Mouse (Mus musculus) urinary bladder, postnatal 25 days (tissue): ENCODE data around the gene Gm5737.

Source experiments
- DNase-seq: peaks from one replicate; pipeline ENCODE4 v3.0.0; 2022; ENCODE audit warnings: low spot score

Gm5737 gene

DNA sequence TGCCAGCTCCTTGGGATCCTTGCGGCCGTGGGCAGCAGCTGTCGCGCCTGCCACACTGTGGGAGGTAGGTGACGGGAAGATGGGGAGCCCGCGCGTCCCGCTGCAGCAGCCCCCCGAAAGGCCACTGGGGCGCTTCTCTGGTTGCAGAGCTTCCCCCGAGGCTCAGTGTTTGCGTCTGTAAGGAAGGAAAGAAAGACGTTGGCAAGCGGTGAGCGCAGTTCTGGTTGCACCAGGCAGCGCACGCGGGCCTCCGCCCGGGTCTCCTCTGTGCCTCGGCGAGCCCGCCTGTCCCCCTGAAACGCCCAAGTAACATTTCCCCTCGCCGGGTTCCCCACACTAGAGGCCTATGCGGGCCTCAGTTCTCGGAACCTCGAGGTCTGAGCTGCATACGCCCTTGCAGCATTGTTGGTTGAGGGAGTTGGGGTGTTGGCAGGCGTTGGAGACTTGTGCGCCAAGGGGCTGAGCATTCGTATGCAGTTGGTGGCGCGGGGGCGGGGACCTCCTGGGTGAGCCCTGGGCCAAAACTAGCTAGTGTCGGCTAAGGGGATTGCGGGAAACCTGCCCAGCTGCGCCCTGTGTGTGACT is 31.0 kb downstream of the Gm5737 start:
- peak; percentile 75 for DNase-seq

DNA sequence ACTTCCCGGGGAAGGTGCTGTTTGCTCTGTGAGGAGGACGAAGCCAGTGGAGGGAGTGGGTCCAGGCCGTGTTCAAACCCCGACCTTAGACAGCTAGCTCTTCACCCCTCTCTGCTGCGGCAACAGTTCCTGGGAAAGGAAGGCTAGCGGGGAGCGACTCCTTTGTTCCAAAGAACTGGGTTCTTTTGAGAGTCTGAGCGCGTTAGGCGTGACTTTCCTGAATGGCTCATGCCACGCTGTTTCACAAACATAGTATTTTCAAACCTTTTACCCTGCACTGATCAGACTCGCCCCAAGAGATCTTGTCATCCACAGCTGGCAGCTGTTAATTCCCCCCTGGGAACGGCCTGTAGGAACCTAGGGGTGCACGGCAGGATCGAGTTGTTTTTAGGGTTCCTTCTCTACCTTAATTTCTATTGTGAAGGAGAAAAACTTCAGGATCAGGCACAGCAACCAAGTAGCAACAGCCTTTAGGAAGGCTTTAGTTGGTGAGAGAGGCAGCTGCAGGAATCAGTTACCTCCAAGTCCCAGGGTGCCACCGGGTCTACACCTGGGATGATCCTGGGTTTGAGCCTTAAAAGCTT is 31.8 kb downstream of the Gm5737 start:
- DNase-seq: no peak

DNA sequence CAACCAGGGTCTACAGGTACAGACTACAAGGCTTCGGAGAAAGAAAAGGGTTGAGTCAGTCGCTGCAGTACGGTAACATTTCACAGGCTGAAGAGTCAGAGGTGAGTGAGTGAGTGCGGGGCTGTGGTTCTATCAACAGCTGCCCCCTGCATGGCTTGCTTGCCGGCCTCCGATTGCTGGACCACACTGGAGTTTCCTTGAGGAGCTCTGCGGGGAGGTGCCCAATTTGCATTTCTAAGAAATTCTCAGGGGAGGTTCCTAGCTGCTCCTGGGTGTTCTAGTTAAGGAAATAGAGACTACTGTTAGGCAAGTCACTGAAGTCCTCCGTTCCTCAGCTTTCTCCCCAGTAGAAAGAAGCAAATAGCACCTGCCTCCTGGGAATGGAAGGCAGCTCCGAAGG is 32.5 kb downstream of the Gm5737 start:
- no peak for DNase-seq

DNA sequence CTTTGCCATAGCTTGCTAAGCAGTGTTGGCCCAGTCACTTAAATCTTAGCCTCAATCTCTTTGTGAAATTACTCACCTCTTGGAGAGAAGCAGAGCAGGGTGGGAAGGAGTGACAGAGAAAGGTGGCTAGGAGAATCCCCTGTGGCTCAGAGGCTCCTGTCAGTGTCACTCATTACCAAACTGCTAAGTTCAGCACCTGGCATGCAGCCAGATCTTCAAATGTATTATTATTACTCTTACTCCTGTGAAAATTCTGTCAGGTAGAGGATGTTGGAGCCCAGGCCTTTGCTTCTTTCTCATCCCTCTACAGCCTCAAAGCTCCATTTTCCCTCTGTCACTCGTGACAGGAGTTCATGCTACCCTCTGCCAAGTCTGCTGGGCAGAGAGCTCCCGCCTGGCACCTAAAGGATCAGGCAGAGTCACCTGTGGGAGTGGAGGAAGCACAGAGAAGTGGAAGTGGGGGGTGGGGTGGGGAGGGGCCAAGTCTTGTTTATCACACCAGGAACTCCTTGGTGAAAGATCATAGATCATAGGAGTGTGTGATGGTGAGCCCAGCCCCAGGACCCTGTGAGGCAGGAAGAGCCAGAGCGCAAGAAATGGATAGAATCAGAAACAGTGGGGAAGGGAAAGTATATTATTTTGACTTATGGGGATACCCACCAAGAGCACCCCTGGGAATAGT is 36.8 kb downstream of the Gm5737 start:
- no peak for DNase-seq

DNA sequence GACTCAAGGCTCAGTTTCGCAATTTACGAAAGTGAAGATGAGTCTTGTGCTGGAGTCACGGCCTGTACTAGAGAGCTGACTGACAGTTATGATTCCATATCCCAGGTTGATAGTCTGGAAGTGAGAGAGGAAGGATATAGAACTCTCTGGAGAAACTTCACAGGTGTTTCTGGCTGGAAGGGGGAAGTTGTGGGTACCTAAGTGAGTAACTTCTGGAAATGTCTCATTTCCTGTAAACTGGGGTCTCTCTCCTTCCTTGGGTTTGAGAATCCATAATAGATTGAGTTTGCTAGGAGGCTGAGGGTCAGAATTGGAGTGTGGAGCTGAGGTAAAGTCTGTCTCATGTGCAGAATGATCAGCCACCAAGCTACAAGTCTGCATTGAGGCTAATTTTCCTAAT is 38.0 kb downstream of the Gm5737 start:
- DNase-seq: no peak

DNA sequence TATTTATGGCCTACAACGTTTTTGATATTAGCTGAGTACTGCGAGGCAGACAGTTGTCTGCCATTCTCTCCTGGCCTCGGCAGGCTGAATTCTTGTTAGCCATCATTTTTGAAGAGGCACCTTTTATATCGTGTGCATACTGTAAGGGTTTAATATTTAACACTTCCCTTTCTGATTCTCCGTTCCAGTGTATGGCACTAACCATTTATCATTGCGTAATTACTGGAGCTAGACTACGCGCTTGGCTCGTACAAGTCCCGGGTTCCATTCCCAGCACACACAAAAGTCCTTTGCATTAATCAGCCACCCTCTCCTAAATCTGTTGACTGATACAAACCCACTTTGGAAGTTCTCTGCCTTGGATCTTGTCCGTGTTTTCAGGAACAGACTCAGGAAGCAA is 47.7 kb downstream of the Gm5737 start:
- no peak for DNase-seq

DNA sequence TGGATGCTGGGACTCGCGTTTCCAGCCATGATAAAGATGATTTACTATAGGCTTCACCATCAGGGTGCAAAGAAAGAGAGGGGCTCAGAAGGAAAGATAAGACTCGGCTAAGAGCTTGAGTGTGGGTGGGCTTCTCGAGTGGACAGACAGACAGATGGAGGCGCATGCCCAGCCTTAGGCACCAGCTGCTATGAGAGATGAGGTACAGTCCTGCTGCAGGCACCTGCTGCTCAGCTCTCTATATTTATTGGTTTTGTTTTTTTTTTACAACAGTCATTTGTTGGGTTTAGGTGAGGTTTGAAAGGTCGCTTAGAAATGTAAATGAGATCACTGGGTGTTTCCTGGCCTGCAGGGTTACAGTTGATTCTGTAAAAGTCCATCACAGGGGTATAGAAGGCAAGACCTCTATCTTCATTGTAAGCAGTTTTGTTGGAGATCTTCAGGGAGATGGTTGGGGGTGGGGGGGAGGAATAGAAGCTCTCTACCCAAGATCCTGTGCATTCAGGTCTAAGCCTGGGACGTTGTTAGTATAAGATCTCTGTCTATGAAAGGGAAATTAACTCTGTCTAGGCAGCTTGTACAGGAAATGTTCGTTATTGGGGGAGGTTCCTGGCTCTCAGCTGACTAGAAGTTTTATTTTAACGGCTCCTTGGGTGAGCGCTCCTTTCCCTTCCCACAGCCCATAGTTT is 48.8 kb downstream of the Gm5737 start:
- DNase-seq: no peak

DNA sequence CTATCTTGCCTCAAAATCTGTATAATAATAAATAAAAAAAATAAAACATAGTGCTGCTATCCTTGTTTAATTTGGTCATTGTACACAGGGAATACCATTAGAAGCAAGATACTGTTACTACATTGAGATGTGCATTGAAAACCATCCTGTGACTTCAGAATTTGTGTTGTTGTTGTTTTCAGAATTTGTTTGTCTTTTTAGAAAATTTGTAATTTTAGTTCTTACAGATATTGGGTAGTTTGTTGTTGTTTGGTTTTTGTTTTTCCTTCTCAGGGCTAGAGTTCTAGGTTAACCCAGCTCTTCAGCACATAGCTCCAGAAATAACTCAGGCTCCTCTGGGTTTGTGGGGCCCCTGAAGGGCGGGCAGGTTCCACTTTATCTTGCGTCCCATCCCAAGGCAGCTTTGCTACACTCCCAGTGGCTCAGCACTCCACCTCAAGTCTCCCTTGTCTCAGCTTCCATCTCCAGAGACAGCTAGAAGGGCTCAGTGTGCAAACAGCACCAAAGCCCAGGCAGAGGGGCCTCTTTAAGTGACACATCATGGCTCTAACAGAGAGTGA is 49.4 kb downstream of the Gm5737 start:
- DNase-seq: no peak

DNA sequence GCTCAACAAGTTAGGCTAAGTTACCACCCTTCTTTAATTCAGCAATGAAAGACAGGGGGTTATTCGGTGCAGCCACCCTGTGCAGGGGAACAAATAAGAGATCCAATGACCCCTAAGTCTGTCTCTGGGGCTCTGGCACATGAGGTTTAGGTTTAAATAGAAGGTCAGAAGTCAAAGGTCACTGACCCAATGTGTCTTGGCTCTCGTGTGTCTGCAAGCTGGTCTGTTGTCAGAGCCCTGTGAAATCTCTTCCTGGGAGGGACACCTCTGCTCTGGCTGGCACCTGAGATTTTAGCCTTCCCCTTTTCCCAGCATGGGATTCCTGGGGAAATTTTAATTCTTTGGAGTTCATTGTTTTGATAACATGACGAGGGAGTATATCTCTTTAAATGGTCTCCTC is 50.0 kb downstream of the Gm5737 start:
- no peak for DNase-seq

DNA sequence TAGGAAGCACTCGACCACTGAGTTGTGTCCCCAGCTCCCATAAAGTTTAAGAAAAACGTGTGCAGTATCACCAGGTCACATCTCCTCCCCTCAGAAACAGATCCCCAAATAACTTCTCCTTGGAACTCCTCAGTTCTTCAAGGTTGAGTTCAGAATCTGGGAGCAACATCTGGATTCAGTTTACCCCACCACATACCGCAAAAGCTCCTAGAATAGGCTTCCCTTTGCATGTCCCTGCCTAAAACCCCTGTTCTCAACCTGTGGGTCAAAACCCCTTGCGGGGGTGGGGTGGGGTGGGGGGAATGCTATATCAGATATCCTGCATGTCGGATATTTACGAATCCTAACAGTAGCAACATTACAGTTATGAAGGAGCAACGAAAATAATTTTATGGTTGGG is 50.5 kb downstream of the Gm5737 start:
- no peak for DNase-seq

DNA sequence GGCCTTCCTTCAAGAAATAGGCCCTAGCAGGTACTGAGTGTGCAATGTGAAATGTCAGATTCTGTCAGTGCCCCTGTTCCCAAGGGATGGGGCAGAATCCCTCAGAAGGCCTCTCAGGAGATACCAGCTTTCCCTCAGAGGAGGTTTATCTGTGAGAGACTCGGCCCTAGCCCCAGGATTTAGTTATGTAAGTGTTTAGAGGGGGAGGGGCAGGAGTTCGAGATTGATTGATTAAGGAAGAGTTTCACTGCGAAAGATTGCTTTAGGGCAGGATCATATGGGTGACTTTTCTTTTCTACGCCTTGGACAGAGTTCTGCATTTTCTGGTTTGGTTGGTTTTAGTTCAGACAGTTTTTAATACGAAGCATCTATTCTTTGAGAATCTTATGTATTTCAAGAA is 51.3 kb downstream of the Gm5737 start:
- no peak for DNase-seq

DNA sequence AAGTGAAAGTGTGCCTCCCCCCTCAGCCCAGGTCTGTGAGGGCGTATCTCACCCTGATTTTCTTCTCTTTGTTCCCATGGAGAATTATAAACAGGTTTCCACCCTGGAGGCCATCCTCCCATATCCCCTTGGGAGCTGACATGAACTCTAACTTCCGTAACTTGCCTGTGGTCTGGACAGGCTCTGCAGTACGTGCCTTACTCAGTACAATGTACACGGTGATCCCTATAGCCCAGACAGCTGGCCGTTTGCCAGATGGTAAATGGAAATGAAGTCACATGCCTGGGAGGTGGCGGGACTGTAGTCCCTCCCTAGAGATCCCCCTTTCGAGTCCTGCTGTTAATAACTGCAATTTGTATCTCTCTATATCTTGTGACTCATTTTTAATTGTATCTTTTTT is 52.9 kb downstream of the Gm5737 start:
- DNase-seq: no peak

DNA sequence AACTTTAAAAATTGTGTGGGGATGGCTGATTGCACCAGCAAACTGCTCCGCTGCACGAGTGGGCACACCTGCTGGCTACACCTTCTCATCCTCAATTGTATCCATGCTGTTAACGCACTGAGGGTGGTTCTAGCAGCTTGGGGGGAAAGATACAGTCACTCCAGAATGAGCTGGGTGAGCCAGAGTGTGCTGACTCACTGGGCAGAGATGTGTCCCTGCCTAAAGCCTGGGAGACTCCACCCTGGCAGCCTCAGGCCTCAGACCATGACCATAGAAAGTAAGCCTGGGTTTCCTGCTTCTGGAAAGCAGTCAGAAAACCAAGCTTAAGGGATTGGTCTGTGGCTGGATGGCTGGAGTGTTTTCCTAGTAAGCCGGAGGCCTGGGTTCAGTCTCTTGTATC is 53.7 kb downstream of the Gm5737 start:
- DNase-seq: no peak

DNA sequence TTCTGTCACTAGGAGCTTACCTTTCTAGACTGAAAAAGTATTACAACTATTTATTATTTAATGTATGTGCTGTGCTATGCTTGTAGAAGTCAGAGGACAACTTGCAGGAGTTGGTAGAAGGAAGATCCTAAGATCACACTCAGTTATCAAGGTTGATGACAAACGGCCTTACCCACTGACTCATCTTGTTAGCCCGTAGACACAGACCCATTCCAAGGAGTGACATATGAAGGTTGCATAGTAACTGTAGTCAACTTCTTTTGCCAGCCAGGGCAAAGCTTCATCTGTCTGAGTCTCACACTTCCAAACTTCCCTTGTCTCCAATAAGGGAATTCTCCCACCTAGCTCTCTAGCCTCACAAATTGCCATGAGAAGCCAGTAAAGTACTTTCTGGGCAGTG is 54.5 kb downstream of the Gm5737 start:
- DNase-seq: no peak

DNA sequence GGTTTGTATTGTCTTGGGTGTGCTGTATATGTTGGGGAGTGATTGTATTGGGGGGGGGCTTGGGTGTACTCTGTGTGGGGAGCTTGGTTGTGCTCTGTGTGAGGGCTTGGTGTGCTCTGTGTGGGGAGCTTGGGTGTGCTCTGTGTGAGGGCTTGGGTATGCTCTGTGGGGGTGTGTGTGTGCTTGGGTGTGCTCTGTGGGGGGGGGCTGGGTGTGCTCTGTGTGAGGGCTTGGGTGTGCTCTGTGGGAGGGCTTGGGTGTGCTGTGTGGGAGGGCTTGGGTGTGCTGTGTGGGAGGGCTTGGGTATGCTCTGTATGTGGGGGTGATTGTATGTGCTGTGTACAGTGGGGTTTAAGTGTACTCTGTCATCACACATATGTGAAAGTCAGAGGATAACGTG is 55.6 kb downstream of the Gm5737 start:
- no peak for DNase-seq

DNA sequence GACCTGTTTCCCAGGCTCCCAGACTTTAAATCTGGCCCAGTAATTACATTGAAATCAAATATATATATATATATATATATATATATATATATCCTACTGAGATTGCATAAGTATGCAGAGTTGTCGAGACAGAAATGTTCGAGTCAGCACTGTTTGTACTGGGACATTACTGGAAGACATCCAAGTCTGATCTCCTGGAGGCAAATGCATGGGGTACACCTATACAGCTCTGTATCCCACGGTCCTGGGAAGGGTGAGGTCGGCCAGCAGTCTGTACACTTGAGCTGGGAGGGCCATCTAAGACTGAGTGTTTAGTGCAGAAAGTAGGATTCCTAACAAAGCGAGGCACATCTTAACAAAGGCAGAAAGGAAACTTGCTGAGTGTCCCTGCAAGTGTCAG is 57.7 kb downstream of the Gm5737 start:
- DNase-seq: no peak

DNA sequence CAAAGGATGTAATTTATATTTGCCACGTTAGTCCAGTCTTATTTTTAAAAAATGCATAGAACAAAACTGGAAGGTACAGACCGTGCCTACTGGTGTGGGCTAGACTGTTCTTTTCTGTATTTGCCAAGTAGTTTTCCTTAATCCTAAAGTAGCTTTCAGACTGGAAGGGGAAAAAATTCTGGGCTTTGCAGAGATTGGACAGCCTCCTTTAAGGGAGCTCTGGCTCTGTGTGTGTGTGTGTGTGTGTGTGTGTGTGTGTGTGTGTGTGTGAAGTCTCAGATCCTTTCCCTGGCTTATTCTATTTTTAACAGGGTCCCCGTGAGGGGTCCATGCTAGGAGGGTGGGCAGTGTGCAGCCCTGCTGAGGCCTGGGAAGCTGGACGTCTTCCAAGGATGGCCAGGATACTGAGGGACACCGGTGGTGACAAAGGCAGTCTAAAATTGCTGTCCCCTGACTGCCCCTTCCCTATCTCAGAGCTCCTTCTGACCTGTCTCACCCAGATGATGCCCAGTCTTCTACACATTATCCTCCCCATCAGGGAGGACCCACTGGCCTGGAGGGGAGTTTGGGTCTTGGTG is 58.4 kb downstream of the Gm5737 start:
- no peak for DNase-seq

DNA sequence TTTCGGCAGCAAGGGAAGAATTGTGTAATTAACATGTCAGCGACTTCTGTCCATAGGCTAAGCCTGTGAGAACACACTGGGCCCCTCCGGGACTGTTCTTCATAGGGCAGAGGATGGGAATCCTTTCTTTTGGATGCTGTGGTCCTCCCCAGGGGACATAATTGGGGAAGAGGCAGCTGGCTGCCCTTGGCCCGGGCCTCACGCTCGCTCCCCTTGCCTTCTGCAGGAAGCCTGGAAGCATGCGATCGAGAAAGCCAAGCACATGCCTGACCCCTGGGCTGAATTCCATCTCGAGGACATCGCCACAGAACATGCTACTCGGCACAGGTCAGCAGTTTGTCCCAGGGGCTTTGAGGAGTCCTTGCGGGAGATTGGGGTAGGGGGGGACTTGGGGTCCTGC is 60.9 kb downstream of the Gm5737 start:
- DNase-seq: no peak

DNA sequence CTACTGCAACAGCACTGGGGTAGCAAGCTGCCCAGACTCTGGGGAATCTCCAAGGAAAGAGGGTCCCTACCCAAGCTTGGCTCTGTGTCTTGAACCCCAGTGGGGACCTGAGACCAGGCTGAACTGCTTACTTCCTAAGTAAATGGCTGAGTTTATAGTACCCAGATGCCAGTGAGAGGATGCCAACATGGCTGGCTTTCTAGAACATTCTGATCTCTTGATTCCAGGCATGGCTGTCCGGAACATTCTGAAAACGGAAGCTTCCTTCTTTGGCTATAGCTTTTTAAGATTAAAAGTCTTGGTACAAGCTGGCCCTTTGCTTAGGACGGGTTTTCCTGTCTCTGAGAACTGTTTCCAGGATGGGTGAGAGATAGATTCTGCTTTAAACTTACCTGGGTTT is 61.9 kb downstream of the Gm5737 start:
- no peak for DNase-seq

DNA sequence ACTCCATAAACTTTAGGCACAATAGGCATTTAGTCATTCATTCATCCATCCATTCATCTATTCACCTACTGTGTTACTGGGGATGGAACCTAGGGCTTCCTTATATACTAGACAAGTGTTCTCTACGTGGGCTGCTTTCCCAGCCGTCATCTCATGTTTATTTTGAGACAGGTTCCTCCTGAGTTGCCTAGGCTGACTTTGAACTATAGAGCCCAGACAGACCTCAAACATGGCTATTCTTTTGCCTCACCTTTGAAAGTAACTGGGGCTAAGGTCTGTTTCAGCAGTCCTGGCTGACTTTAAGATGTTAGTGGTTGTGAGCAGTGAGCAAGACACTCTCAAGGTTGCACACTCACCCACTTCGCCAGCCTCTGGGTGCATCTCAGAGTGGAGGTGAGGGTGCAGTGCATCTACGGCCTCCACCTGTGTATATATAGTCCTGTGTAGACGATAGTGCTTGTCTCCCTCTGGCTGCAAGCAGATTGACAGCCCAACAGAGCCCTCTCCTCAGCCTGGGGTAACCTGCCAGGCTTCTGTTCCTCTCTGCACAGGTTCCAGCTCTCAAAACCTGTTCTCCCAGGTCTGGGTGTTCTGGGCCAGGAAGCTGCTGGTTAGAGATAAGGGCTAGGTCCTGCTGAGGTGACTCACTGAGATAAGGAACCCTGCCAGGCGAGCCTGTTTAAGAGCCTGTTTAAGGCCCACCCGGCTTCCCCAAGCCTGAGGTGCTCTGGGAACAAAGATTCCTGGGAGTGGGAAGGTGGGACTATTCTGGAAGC is 62.8 kb downstream of the Gm5737 start:
- DNase-seq: peak; percentile 46

DNA sequence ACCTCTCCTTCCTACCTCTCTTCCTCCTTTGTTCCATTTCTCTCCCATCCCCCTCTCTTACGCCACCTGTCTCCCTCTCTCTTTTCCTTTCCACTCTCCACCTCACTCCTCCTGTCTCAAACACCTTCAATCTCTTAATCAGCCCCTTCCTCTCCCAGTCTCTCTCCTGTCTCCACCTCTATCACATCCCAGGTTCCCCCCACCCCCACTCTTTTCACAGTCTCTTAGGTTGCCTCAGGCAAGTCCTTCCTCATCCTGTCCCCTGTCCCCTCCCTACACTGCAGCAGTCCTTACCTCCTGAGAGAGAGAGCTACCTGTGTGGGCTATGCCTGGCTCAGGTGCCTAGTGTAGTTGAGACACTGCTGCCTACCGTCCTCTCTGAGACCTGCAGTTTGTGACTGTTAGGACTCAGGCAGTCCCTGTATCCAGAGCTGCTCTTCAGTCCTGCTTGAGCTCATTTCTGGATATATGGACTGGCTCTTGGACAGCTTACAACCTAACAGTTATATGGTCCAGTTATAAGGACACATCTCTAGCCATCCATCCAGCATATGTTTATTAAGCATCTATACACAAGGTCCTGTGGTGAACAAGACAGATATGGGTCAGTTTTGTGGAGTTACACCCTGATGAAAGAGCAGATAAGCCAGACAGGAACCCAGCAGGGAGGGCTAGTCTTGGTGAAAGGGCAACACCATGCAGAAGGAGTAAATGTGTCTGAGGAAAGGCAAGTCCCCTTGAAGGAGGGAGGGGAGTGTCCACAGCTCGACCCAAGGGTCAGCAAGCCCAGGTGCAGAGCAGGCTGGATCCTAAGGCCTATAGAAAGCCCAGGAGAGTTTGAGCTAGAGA is 63.6 kb downstream of the Gm5737 start:
- no peak for DNase-seq
